Mouse (Mus musculus): ENCODE measurements around the gene Usmg5.

GRCm38 (mm10) chr19:47036596-47036995, 53.9 kb downstream of the Usmg5 start:
- TF ChIP-seq CTCF (IDR thresholded peaks at IDR 0.05; ENCODE audit: borderline replicate concordance, insufficient read depth, low read depth, low read length), result no peak
- TF ChIP-seq POLR2A (IDR thresholded peaks at IDR 0.05; ENCODE audit: borderline replicate concordance, insufficient read depth, low read length), result no peak

All from cerebellum, adult 2 months (tissue).